Mouse (Mus musculus) midbrain, embryonic 15.5 days (tissue): ENCODE data around the gene Mdp1. TPM values are rescaled to one million over a fixed set of nuclear protein-coding genes. Genes with fewer than 3 reads are reported as not detected.

ENCODE experiments used
- ATAC-seq: fragments of 200-750 bp; cut with Nextera tagmentation; replicated peaks from 2 replicates; pipeline ENCODE4 v1.8.0; 2017; ENCODE audit warnings: moderate TSS enrichment
- H3K27ac ChIP-seq: fragments of 300-500 bp; sonication (generic); 2 replicates; pipeline ENCODE4 v1.5.1; 2015; ENCODE audit warnings: mild to moderate bottlenecking, inconsistent platforms
- H3K27me3 ChIP-seq: fragments of 300-500 bp; sonication (generic); replicated peaks from 2 replicates; pipeline ENCODE4 v1.6.1; 2015; ENCODE audit warnings: inconsistent platforms
- H3K36me3 ChIP-seq: fragments of 300-500 bp; sonication (generic); replicated peaks from 2 replicates; pipeline ENCODE4 v1.6.1; 2015; ENCODE audit warnings: inconsistent platforms
- H3K4me1 ChIP-seq: fragments of 300-500 bp; sonication (generic); 2 replicates; pipeline ENCODE4 v1.6.1; 2015; ENCODE audit warnings: inconsistent platforms
- H3K4me2 ChIP-seq: fragments of 300-500 bp; sonication (generic); 2 replicates; pipeline ENCODE4 v1.6.1; 2015; ENCODE audit warnings: inconsistent platforms, mild to moderate bottlenecking, moderate library complexity
- H3K4me3 ChIP-seq: fragments of 300-500 bp; sonication (generic); 2 replicates; pipeline ENCODE4 v1.5.1; 2015; ENCODE audit warnings: mild to moderate bottlenecking, inconsistent platforms
- H3K9ac ChIP-seq: fragments of 300-500 bp; sonication (generic); 2 replicates; pipeline ENCODE4 v1.6.1; 2015; ENCODE audit warnings: mild to moderate bottlenecking, inconsistent platforms
- H3K9me3 ChIP-seq: fragments of 300-500 bp; sonication (generic); 2 replicates; pipeline ENCODE4 v1.6.1; 2016; ENCODE audit warnings: inconsistent platforms
- WGBS: fragments of 180-500 bp; shearing (Covaris S2); methylation state at CpG from one replicate; pipeline ENCODE4 v1.1.7; 2015; ENCODE audit warnings: mixed read lengths; 5-methylcytosine and 5-hydroxymethylcytosine counted together
- polyA plus RNA-seq: library from polyadenylated mRNA; unstranded; fragments of >200 nt; fragmentation: Nextera tagmentation; extraction: Ambion mirVana; gene quantifications from 2 replicates; pipeline ENCODE4 v1.2.1, GENCODE M21; 2015

Mdp1 gene
- polyA plus RNA-seq, 1 experiment from 2014 or later = 77.1 TPM

DNA sequence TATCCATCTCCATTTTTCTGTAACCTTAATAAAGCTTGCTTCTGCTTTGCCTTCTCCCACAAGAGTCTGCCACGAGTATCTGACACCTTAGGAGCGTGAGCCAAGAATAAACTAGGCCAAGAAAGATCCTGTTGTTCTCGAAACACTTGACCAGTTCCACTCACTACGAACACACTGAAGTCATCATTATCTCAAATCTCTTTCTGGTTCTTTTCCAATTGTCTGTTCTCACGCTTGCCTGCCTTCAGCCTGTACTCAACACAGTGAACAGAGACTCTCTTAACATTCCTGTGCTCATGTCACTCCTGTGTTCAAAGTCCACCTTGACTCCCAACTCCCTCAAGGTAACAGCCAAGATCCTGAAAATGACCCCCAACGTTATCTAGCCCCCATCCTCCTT, 47.0 kb downstream of the Mdp1 start:
- 63% methylated on average over 6 of the region's 6 CpGs for WGBS
- H3K9me3 ChIP-seq = no peaks in the 10 kb centered on the region
- no peak overlapping the region for H3K9ac ChIP-seq
- H3K27me3 ChIP-seq = no peaks in the 10 kb centered on the region
- ATAC-seq = no peak
- no peak overlapping the region for H3K4me3 ChIP-seq
- H3K36me3 ChIP-seq = peaks cover 13% of the 10 kb centered on the region
- no peak overlapping the region for H3K4me2 ChIP-seq
- no peaks in the 10 kb centered on the region for H3K4me1 ChIP-seq
- no peak overlapping the region for H3K27ac ChIP-seq

DNA sequence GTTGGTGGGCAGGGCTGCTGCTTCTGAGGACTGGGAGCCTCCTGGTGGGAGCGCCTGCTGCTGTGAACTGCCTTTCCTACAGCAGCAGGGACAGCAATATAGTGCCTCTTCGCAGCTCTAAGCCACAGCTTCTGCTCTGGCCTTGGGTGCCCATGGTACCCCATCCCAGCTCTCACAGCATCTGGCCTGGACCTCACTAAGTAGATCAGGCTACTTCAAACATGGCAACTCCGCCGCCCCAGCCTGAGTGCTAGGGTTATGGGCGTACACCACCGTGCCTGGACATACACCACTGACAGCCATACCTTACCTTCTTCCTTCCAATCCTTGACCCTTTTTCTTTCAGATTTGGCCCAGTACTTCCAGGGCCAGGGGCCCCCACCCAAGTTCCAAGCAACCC, 52.0 kb downstream of the Mdp1 start:
- no peaks in the 10 kb centered on the region for H3K9me3 ChIP-seq
- H3K36me3 ChIP-seq = peaks cover 32% of the 10 kb centered on the region
- no peaks in the 10 kb centered on the region for H3K27me3 ChIP-seq
- no peak overlapping the region for H3K27ac ChIP-seq
- no peak for ATAC-seq
- peaks cover 8% of the 10 kb centered on the region for H3K4me1 ChIP-seq
- no peak overlapping the region for H3K9ac ChIP-seq
- whole genome bisulfite sequencing = 98% methylated on average over 6 of the region's 6 CpGs
- no peak overlapping the region for H3K4me2 ChIP-seq
- no peak overlapping the region for H3K4me3 ChIP-seq

Other genes starting within 250 kb of the Mdp1 start
- 20.8 and 21.6 TPM in 2 replicates for gene Dhrs4, start 181.8 kb downstream of the Mdp1 start, polyA plus RNA-seq
- 32.4 and 36.1 TPM in 2 replicates for gene Carmil3, start 169.9 kb downstream of the Mdp1 start, polyA plus RNA-seq
- 1.9 and 2.1 TPM in 2 replicates for gene Cpne6, start 150.1 kb downstream of the Mdp1 start, polyA plus RNA-seq
- gene Nrl, start 135.5 kb downstream of the Mdp1 start, polyA plus RNA-seq = 0.15 and 0.17 TPM in 2 replicates
- 25.4 and 28.0 TPM in 2 replicates for gene Pck2, start 120.2 kb downstream of the Mdp1 start, polyA plus RNA-seq
- 129 and 135 TPM in 2 replicates for gene Dcaf11, start 100.5 kb downstream of the Mdp1 start, polyA plus RNA-seq
- 1.4 TPM in 1 of 2 replicates, not detected in the other for gene A730061H03Rik, start 100.1 kb downstream of the Mdp1 start, polyA plus RNA-seq
- 0.23 TPM in 1 of 2 replicates, not detected in the other for gene Fitm1, start 84.9 kb downstream of the Mdp1 start, polyA plus RNA-seq
- 215 and 217 TPM in 2 replicates for gene Psme1, start 82.4 kb downstream of the Mdp1 start, polyA plus RNA-seq
- gene Emc9, start 75.2 kb downstream of the Mdp1 start, polyA plus RNA-seq = 29.3 and 32.9 TPM in 2 replicates
- 150 and 184 TPM in 2 replicates for gene Psme2, start 69.4 kb downstream of the Mdp1 start, polyA plus RNA-seq
- 23.0 and 24.2 TPM in 2 replicates for gene Rnf31, start 68.8 kb downstream of the Mdp1 start, polyA plus RNA-seq
- 10.0 and 13.5 TPM in 2 replicates for gene Irf9, start 56.9 kb downstream of the Mdp1 start, polyA plus RNA-seq
- gene Rec8, start 42.5 kb downstream of the Mdp1 start, polyA plus RNA-seq = 6.5 and 6.6 TPM in 2 replicates
- 116 and 121 TPM in 2 replicates for gene Ipo4, start 24.6 kb downstream of the Mdp1 start, polyA plus RNA-seq
- 0.79 and 1.1 TPM in 2 replicates for gene Gm49378, start 22.6 kb downstream of the Mdp1 start, polyA plus RNA-seq
- 63.0 and 65.0 TPM in 2 replicates for gene Tm9sf1, start 16.7 kb downstream of the Mdp1 start, polyA plus RNA-seq
- 0.41 and 0.43 TPM in 2 replicates for gene Tssk4, start 10.3 kb downstream of the Mdp1 start, polyA plus RNA-seq
- gene Gmpr2, start 11.4 kb upstream of the Mdp1 start, polyA plus RNA-seq = 42.8 and 43.1 TPM in 2 replicates
- 531 and 550 TPM in 2 replicates for gene Nedd8, start 11.6 kb upstream of the Mdp1 start, polyA plus RNA-seq
- 25.6 TPM in 2 replicates for gene Tinf2, start 21.3 kb upstream of the Mdp1 start, polyA plus RNA-seq
- 0.20 and 0.27 TPM in 2 replicates for gene Tgm1, start 53.4 kb upstream of the Mdp1 start, polyA plus RNA-seq
- gene Rabggta, start 61.8 kb upstream of the Mdp1 start, polyA plus RNA-seq = 56.7 and 61.4 TPM in 2 replicates
- gene Dhrs1, start 85.2 kb upstream of the Mdp1 start, polyA plus RNA-seq = 61.6 and 68.7 TPM in 2 replicates
- 28.7 and 31.8 TPM in 2 replicates for gene Nop9, start 85.2 kb upstream of the Mdp1 start, polyA plus RNA-seq
- gene Cideb, start 98.0 kb upstream of the Mdp1 start, polyA plus RNA-seq = 0.25 and 0.66 TPM in 2 replicates
- gene Ltb4r2, start 100.9 kb upstream of the Mdp1 start, polyA plus RNA-seq = 0.67 and 0.70 TPM in 2 replicates
- 0.41 and 0.59 TPM in 2 replicates for gene Ltb4r1, start 105.5 kb upstream of the Mdp1 start, polyA plus RNA-seq
- 5.7 and 6.2 TPM in 2 replicates for gene Adcy4, start 123.6 kb upstream of the Mdp1 start, polyA plus RNA-seq
- 2.3 and 2.7 TPM in 2 replicates for gene Ripk3, start 128.4 kb upstream of the Mdp1 start, polyA plus RNA-seq
- gene Nfatc4, start 162.6 kb upstream of the Mdp1 start, polyA plus RNA-seq = 8.4 and 10.8 TPM in 2 replicates
- gene Nynrin, start 193.5 kb upstream of the Mdp1 start, polyA plus RNA-seq = 12.4 and 13.6 TPM in 2 replicates
- gene Cbln3, start 223.9 kb upstream of the Mdp1 start, polyA plus RNA-seq = 0.19 and 0.20 TPM in 2 replicates
- 10.9 and 11.4 TPM in 2 replicates for gene Khnyn, start 224.4 kb upstream of the Mdp1 start, polyA plus RNA-seq
- 169 and 175 TPM in 2 replicates for gene Sdr39u1, start 239.8 kb upstream of the Mdp1 start, polyA plus RNA-seq